Mouse (Mus musculus) midbrain, postnatal 0 days (tissue): ENCODE data around the gene Gm3336. TPM values are rescaled to one million over a fixed set of nuclear protein-coding genes. Genes with fewer than 3 reads are reported as not detected.

Source experiments
- ATAC-seq: fragments of 200-750 bp; cut with Nextera tagmentation; 2 replicates; pipeline ENCODE4 v1.8.0; 2017; ENCODE audit warnings: moderate number of reproducible peaks, mild to moderate bottlenecking, moderate TSS enrichment, moderate library complexity; ENCODE audit not compliant: low FRiP score
- DNase-seq: peaks from one replicate; pipeline ENCODE4 v3.0.0-alpha.2; 2015; ENCODE audit warnings: low spot score
- H3K27ac ChIP-seq: fragments of 300-500 bp; sonication (generic); 2 replicates; pipeline ENCODE4 v1.5.1; 2014; ENCODE audit warnings: low read depth, mild to moderate bottlenecking, low read length, mixed read lengths
- H3K27me3 ChIP-seq: fragments of 300-500 bp; sonication (generic); 2 replicates; pipeline ENCODE4 v1.6.1; 2014; ENCODE audit warnings: low read length, control low read depth, mixed read lengths; ENCODE audit not compliant: insufficient read depth
- H3K36me3 ChIP-seq: fragments of 300-500 bp; sonication (generic); 2 replicates; pipeline ENCODE4 v1.6.1; 2014; ENCODE audit warnings: low read length, control low read depth, mixed read lengths; ENCODE audit not compliant: insufficient read depth
- H3K4me1 ChIP-seq: fragments of 300-500 bp; sonication (generic); 2 replicates; pipeline ENCODE4 v1.6.1; 2014; ENCODE audit warnings: mild to moderate bottlenecking, control low read depth, antibody characterized with exemption, low read length, mixed read lengths; ENCODE audit not compliant: insufficient read depth
- H3K4me2 ChIP-seq: fragments of 300-500 bp; sonication (generic); 2 replicates; pipeline ENCODE4 v1.6.1; 2014; ENCODE audit warnings: low read depth, mild to moderate bottlenecking, low read length, mixed read lengths; ENCODE audit not compliant: poor library complexity, severe bottlenecking
- H3K4me3 ChIP-seq: fragments of 300-500 bp; sonication (generic); 2 replicates; pipeline ENCODE4 v1.5.1; 2014; ENCODE audit warnings: low read depth, mild to moderate bottlenecking, low read length, moderate library complexity
- H3K9ac ChIP-seq: fragments of 300-500 bp; sonication (generic); replicated peaks from 2 replicates; pipeline ENCODE4 v1.6.1; 2014; ENCODE audit warnings: mild to moderate bottlenecking, low read length, moderate library complexity, mixed read lengths; ENCODE audit not compliant: poor library complexity, severe bottlenecking
- H3K9me3 ChIP-seq: fragments of 300-500 bp; sonication (generic); 2 replicates; pipeline ENCODE4 v1.6.1; 2016; ENCODE audit warnings: low read length, control low read depth
- CTCF ChIP-seq: IDR thresholded peaks from 2 replicates; pipeline ENCODE4 v1.5.1; 2016; ENCODE audit warnings: antibody characterized with exemption, mild to moderate bottlenecking
- WGBS: fragments of 180-500 bp; shearing (Covaris S2); extraction: QIAGEN DNeasy Blood & Tissue Kit; methylation state at CpG from one replicate; pipeline ENCODE4 v1.1.7; 2014; 5-methylcytosine and 5-hydroxymethylcytosine counted together
- polyA plus RNA-seq: library from polyadenylated mRNA; unstranded; fragments of >200 nt; fragmentation: Nextera tagmentation; extraction: Ambion mirVana; gene quantifications from 2 replicates; pipeline ENCODE4 v1.2.1, GENCODE M21; 2015
- total RNA-seq: library from RNA; depleted of rRNA; stranded (reverse); fragments of >200 nt; gene quantifications from 2 replicates; pipeline ENCODE4 v1.2.3, GENCODE M21; 2014

Gm3336 gene
- total and polyA plus RNA-seq, 2 experiments from 2014 or later: not detected

DNA sequence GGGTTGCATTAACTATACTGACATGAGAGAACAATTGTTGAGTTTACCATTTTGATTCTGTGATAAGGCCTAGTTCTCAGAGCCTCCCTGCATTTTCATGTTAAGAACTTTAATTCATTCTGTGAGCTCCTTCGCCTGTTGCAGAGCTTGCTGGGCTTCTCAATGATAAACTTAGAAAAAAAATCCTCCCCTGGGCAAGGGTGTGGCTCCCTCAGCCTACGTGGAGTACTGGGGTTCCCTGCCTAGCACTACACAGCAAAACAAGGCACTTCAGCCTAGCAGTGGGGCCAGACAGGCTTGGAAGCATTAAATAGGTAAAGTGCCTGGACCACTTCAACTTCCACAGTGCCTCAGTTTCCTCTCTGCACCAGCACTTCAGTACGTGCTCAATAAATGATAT lies 36.9 kb upstream of the Gm3336 start:
- ATAC-seq (no peak), DNase-seq (no peak)
- no peak overlapping the region for H3K9ac ChIP-seq
- no peak overlapping the region for H3K4me2 ChIP-seq
- H3K4me3 ChIP-seq: no peak overlapping the region
- peaks cover 17% of the 10 kb centered on the region; the same call in 1 of the 2 replicates for H3K36me3 ChIP-seq
- no peak overlapping the region for H3K27ac ChIP-seq
- WGBS: 66% methylated on average over 3 of the region's 3 CpGs
- H3K9me3 ChIP-seq: no peaks in the 10 kb centered on the region
- H3K4me1 ChIP-seq: no peaks in the 10 kb centered on the region; the same call in 1 of the 2 replicates
- TF ChIP-seq CTCF: no peak
- H3K27me3 ChIP-seq: no peaks in the 10 kb centered on the region

- Histone ChIP-seq H3K9me3 (no peaks in the 10 kb centered on the region), H3K27me3 (no peaks in the 10 kb centered on the region), H3K4me3 (no peak overlapping the region), H3K27ac (no peak overlapping the region), H3K9ac (peak overlapping the region; percentile 33), H3K4me2 (no peak overlapping the region), H3K4me1 (no peaks in the 10 kb centered on the region; the same call in 1 of the 2 replicates), H3K36me3 (peaks cover 17% of the 10 kb centered on the region; the same call in 1 of the 2 replicates)
- ATAC-seq (no peak), DNase-seq (no peak)
- 12% methylated on average over 19 of the region's 19 CpGs for WGBS
- no peak for TF ChIP-seq CTCF
These were observed 36.1 kb upstream of the Gm3336 start for GRCm38 (mm10) chr8:70682193-70682592.

DNA sequence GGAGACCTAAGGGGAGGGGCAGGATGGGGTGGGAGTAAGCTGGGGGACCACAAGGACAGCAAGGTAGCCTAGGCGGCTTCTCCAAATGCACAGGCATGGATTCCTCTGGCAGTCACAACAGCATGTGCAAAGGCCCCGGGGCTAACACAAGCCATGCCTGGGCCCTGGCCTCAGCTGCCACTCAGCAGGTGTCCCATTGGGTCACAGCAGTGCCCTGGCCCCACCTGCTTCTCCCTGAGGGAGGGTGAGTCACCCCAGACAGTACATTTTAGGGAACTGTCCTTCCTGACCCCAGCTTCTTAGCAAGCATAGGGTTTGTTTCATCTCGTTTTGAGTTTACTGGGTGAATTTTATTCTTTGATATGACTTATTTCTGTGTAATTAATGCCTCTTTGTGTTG lies 35.7 kb upstream of the Gm3336 start:
- no peak overlapping the region for H3K27ac ChIP-seq
- no peak overlapping the region for H3K4me2 ChIP-seq
- no peaks in the 10 kb centered on the region for H3K9me3 ChIP-seq
- peaks cover 15% of the 10 kb centered on the region; the same call in 1 of the 2 replicates for H3K36me3 ChIP-seq
- no peaks in the 10 kb centered on the region for H3K27me3 ChIP-seq
- ATAC-seq: no peak
- 63% methylated on average over 3 of the region's 3 CpGs for WGBS
- H3K9ac ChIP-seq: no peak overlapping the region
- H3K4me3 ChIP-seq: no peak overlapping the region
- no peaks in the 10 kb centered on the region; the same call in 1 of the 2 replicates for H3K4me1 ChIP-seq
- DNase-seq: no peak
- no peak for TF ChIP-seq CTCF

DNA sequence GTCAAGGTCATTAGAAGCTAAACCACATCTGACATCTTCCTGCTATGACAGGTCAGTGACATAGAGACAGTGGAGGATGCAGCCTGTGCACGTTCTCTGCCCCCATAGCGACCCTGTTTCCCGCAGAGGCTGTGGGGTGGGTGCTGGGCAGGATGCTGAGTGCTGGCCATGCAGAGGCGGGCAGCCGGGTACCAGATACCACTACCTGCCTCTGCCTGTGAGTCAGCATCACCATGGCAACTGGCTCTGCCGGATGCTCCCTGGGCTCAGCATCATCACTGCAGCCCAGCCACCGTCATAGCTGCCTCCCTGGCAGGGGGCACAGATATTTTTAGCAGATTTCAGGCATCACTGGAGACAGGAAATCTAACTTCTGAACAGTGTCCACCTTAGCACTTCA lies 34.1 kb upstream of the Gm3336 start:
- 0 out of 2 replicates have a peak overlapping the region, but pooled peaks have one; percentile 14 for H3K9ac ChIP-seq
- no peak overlapping the region for H3K4me2 ChIP-seq
- H3K36me3 ChIP-seq: no peaks in the 10 kb centered on the region
- DNase-seq: peak; percentile 62
- no peak for TF ChIP-seq CTCF
- ATAC-seq: peak; percentile 61; the same call in 1 of the 2 replicates
- no peaks in the 10 kb centered on the region for H3K27me3 ChIP-seq
- 26% methylated on average over 7 of the region's 7 CpGs for WGBS
- H3K9me3 ChIP-seq: no peaks in the 10 kb centered on the region
- no peak overlapping the region for H3K4me3 ChIP-seq
- peak overlapping the region; percentile 20; the same call in 1 of the 2 replicates for H3K27ac ChIP-seq
- no peaks in the 10 kb centered on the region; the same call in 1 of the 2 replicates for H3K4me1 ChIP-seq

DNA sequence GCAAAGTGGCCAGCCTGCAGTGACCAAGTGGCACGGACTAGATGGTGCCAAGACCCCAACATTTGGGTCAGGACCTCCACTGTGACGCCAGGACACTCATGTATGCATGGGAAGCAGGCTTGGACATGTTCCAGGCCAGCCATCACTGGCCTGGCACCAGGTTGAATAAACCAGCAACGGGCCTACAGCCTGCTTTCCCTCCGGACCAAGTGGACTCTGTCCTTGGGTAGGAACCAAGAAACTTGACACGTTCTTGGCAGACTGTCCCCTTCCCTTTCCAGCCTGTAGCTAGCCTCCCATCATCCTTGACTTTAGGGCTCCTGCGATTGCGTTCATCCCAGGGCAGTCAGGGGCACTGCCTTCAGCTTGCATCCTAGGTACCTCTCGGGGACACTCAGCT lies 30.8 kb upstream of the Gm3336 start:
- 84% methylated on average over 8 of the region's 8 CpGs for WGBS
- ATAC-seq (no peak), DNase-seq (peak; percentile 84)
- Histone ChIP-seq H3K27me3 (no peaks in the 10 kb centered on the region), H3K4me1 (peaks cover 6% of the 10 kb centered on the region; the same call in 1 of the 2 replicates), H3K4me2 (no peak overlapping the region), H3K4me3 (no peak overlapping the region), H3K9ac (no peak overlapping the region), H3K27ac (no peak overlapping the region), H3K36me3 (no peaks in the 10 kb centered on the region), H3K9me3 (no peaks in the 10 kb centered on the region)
- TF ChIP-seq CTCF: no peak

DNA sequence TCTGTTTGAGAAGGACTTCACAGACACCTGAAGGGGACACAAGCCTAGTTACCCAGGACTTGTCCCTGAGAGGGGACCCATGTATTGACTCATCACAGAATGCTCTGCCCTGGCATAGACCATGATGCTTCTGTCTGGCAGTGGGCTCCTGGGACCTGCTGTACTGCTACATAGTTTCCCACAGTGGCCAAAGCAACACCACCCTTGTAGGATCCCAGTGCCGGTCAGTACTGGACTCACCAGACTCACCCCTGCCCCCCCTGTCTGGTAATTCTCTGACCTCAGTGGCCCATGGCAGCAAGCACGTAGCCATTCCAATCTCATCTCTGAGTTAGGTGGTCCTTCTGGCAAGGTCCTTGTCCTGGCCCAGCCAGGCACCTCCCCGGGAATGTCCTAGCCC lies 30.2 kb upstream of the Gm3336 start:
- Histone ChIP-seq H3K27ac (no peak overlapping the region), H3K4me1 (peaks cover 6% of the 10 kb centered on the region; the same call in 1 of the 2 replicates), H3K9ac (no peak overlapping the region), H3K4me3 (no peak overlapping the region), H3K4me2 (no peak overlapping the region), H3K9me3 (no peaks in the 10 kb centered on the region), H3K27me3 (no peaks in the 10 kb centered on the region), H3K36me3 (no peaks in the 10 kb centered on the region)
- ATAC-seq (no peak), DNase-seq (no peak)
- 89% methylated on average over 3 of the region's 3 CpGs for WGBS
- TF ChIP-seq CTCF: no peak
